Mouse (Mus musculus) neural tube, embryonic 10.5 days (tissue): ENCODE data around the gene Als2.

Source experiments
- DNase-seq: peaks from one replicate; pipeline ENCODE4 v3.0.0-alpha.2; 2017; ENCODE audit warnings: low spot score; ENCODE audit errors: extremely low spot score

Gene Als2

GRCm38 (mm10) chr1:59166232-59166905 lies 70.7 kb downstream of the Als2 start:
- DNase-seq, result no peak

- no peak for DNase-seq
Observed at GRCm38 (mm10) chr1:59163918-59164317, 73.1 kb downstream of the Als2 start.

- DNase-seq, result no peak
Observed at GRCm38 (mm10) chr1:59163030-59163461, 74.0 kb downstream of the Als2 start, which contains the start of gene Mpp4. Gene Mpp4 (minus strand): TSS chr1:59163389.

- DNase-seq, result no peak
Observed at GRCm38 (mm10) chr1:59162309-59163024, 74.6 kb downstream of the Als2 start.

DNA sequence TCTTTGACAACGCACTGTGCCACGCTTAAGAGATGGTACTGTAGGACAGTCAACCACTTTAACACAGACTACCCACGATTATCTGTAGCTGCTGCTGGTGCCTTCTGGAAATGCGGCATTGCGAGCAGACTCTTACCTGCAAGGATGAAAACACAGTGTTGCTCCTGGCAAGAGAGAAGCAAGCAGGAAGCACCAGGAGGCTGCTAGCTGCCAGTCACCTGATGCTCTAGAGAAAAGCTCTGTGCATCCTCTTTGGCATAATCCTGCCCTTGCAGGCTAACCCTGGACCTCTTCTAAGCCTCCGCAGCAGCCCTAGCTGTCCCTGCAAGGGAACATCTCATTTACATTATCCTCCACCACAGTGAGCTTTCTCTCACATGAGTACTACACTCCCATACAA lies 75.6 kb downstream of the Als2 start:
- no peak for DNase-seq

GRCm38 (mm10) chr1:59160871-59161270 lies 76.2 kb downstream of the Als2 start:
- DNase-seq, result no peak

GRCm38 (mm10) chr1:59159136-59159535 lies 77.9 kb downstream of the Als2 start:
- no peak for DNase-seq

DNA sequence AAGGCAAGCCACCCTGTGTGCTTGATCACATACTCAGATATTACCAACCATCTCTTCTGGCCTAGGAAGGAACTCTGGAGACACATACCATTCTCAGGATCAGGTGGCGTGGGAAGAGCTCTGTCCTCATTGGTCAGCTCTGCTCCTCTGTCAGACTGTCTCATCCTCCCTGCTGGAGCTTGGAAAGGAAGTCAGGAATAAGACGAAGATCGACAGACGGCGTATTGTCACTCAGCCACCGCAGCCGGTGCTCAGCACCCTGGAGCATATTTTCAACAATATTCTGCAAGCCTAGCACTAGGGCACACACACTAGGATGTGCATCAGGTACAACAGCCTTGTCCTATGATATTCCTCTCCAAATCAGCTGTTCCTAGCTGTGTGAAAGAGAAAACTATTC lies 78.5 kb downstream of the Als2 start:
- DNase-seq, result no peak

DNA sequence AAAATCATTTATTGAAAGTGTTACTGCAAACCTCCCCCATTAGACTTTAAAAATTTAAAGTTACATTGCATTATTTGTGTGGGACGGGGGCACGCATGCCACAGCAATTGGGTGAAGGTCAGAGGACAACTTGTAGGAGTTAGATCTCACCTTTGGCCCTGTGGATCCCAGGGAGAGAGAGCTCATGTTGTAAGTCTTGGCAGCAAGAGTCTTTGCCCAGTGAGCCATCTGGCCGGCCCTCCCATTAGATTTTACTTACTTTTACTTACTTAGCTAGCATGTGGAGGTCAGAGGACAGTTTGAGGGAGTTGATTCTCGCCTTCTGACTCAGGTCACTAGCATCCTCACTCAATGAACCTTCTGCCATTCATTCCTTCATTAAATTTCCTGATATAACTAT lies 79.2 kb downstream of the Als2 start:
- no peak for DNase-seq

DNA sequence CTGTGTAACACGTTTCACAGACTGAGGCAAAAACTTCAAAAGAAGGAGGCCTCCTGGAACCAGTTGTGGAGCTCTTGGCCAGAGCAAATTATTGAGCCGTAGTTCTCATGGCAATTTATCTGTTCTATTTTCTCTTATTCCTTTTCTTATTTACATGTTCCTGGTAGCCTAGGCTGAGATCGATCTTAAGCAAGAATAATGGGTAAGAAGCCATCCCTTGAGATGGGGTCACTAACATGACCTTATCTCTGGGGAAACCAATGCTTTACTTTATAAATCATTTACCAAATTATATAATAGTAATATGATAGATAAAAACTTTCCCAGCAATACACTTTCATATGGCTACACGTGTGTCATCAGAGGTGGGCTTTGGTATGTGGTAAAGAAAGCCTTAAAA lies 84.7 kb downstream of the Als2 start:
- no peak for DNase-seq

DNA sequence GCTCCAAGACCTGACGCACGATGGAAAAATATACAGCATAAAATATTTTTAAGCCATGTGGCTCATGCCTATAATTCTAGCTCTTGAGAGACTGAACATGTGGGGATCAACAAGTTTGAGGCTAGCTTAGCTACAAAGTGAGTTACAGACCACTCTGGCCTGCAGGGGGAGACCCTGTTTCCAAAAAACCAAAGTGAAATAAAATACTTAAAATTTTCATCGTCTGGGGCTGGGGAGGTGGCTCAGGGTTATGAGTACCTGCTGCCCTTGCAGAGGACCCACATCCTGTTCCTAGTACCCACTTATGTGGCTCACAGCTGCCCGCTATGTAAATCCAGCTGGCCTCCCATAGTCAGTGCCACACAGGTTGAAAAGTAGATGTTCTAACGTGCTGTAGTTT lies 86.5 kb downstream of the Als2 start:
- no peak for DNase-seq

DNA sequence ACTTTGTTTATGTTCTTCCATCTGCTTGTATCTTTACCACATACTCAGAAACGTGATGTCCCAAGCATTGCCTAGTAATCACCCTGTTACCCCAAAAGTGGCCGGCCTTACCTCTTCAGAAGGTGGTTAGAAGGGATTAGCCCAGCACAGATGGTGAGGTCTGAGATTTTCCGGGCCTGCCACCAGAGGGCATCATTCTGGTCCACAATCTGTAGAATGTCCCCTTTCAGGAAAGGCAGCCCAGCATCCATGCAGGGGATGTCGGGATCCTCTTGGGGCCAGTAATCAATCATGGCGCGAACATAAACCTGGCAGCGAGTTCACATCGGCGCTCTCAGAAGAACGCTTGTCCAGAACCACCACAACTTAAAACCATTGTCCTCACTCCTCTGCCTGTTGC lies 92.5 kb downstream of the Als2 start:
- DNase-seq, result no peak

DNA sequence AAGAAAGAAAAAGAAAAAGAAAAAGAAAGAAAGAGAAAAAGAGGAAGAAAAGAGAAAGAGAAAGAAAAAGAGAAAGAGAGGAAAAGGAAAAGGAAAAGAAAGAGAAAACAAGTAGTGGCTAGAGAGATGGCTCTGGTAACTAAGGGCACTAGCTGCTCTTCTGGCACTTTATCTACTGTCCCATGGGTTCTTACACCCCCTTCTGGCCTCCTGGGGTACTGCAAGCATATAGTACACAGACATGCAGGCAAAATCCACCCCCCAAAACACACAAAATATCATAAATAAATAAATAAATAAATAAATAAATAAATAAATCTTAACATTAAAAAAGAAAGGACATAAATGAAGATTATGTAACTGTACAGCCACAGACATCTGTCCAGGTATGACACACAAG lies 94.2 kb downstream of the Als2 start:
- peak; percentile 57 for DNase-seq

- no peak for DNase-seq
Observed at GRCm38 (mm10) chr1:59134419-59134818, 102.6 kb downstream of the Als2 start.

GRCm38 (mm10) chr1:59128879-59129278 lies 108.2 kb downstream of the Als2 start:
- DNase-seq, result no peak

- DNase-seq, result no peak
Observed at GRCm38 (mm10) chr1:59125558-59125957, 111.5 kb downstream of the Als2 start.

- DNase-seq, result peak; percentile 98
Observed at GRCm38 (mm10) chr1:59119720-59120457, 117.1 kb downstream of the Als2 start, which contains the start of gene Tmem237. Gene Tmem237 (minus strand): TSS chr1:59120408.
